Mouse (Mus musculus) forebrain, embryonic 10.5 days (tissue): ENCODE results near the gene Ift88. TPM values are rescaled to one million over a fixed set of nuclear protein-coding genes. Genes with fewer than 3 reads are reported as not detected.
A peak's percentile ranks its signal among the peaks of the same experiment; 100 is the strongest.

ENCODE experiments used
- DNase-seq: peaks from one replicate; pipeline ENCODE4 v3.0.0-alpha.2; 2017; ENCODE audit warnings: low spot score; ENCODE audit errors: extremely low spot score
- H3K27ac ChIP-seq: fragments of 300-500 bp; sonication (generic); 2 replicates; pipeline ENCODE4 v1.5.1; 2016; ENCODE audit warnings: mild to moderate bottlenecking
- H3K27me3 ChIP-seq: fragments of 300-500 bp; sonication (generic); 2 replicates; pipeline ENCODE4 v1.6.1; 2016; ENCODE audit warnings: mild to moderate bottlenecking; ENCODE audit not compliant: poor library complexity, severe bottlenecking
- H3K36me3 ChIP-seq: fragments of 300-500 bp; sonication (generic); replicated peaks from 2 replicates; pipeline ENCODE4 v1.6.1; 2016; ENCODE audit warnings: mild to moderate bottlenecking, moderate library complexity
- H3K4me1 ChIP-seq: fragments of 300-500 bp; sonication (generic); 2 replicates; pipeline ENCODE4 v1.6.1; 2016
- H3K4me3 ChIP-seq: fragments of 300-500 bp; sonication (generic); 2 replicates; pipeline ENCODE4 v1.5.1; 2016; ENCODE audit warnings: mild to moderate bottlenecking, moderate library complexity
- H3K9me3 ChIP-seq: fragments of 300-500 bp; sonication (generic); 2 replicates; pipeline ENCODE4 v1.6.1; 2016; ENCODE audit warnings: mild to moderate bottlenecking, moderate library complexity
- WGBS: fragments of 180-500 bp; shearing (Covaris S2); methylation state at CpG from one replicate; pipeline ENCODE4 v1.1.7; 2016; 5-methylcytosine and 5-hydroxymethylcytosine counted together
- polyA plus RNA-seq: library from polyadenylated mRNA; unstranded; fragments of >200 nt; fragmentation: Nextera tagmentation; extraction: Ambion mirVana; gene quantifications from 2 replicates; pipeline ENCODE4 v1.2.1, GENCODE M21; 2016

Gene Ift88
- polyA plus RNA-seq, 1 experiment from 2014 or later, result 11.5 TPM

GRCm38 (mm10) chr14:57475057-57475456 lies 51.2 kb downstream of the Ift88 start:
- H3K27ac ChIP-seq, result no peak overlapping the region
- H3K9me3 ChIP-seq, result no peaks in the 10 kb centered on the region
- H3K36me3 ChIP-seq, result peaks cover 8% of the 10 kb centered on the region
- no peak for DNase-seq
- no peaks in the 10 kb centered on the region for H3K27me3 ChIP-seq
- peaks cover 4% of the 10 kb centered on the region; the same call in 1 of the 2 replicates for H3K4me1 ChIP-seq
- no peak overlapping the region for H3K4me3 ChIP-seq
- WGBS, result 92% methylated on average over 2 of the region's 2 CpGs

DNA sequence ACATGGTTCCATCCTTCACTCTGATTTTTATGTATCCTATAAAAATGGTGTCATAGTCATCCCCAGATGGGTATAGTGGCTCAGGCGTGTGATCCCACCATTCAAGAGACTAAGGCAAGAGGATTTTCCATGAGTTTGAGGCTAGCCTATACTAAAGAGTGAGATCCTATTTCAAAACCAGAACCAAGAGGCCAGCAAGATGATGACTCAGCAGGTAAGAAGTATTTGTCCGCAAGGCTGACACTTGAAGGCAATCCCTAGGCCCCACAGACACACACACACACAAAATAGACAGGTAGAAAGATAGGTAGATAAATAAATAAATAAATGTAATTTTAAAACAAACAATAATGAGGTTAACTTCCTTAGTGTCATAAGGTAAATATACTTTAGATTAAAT lies 58.4 kb downstream of the Ift88 start:
- WGBS, result 90% methylated on average over 2 of the region's 2 CpGs

DNA sequence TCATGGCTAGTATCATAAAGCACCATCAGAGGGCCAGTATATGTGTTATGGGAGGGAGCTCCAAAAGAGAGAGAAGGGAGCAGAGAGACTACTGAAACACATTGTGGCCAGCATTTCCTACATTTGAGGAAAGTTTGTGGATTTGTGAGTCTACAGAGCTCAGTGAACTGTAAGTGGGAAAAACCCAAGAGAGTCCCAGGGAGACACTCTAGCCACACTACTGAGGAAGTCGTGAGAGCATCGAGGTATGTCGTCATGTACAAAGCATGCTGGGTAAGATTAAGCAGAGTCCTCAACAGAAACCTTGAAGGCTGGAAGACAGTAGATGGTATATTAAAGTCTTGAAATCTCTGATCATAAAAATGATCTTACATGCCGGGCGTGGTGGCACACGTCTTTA lies 60.3 kb downstream of the Ift88 start:
- Histone ChIP-seq H3K27ac (no peak overlapping the region), H3K27me3 (no peaks in the 10 kb centered on the region), H3K9me3 (no peaks in the 10 kb centered on the region), H3K4me3 (no peak overlapping the region), H3K4me1 (no peaks in the 10 kb centered on the region), H3K36me3 (no peaks in the 10 kb centered on the region)
- 94% methylated on average over 6 of the region's 6 CpGs for WGBS
- DNase-seq, result no peak

More for the DNA sequence above, 58.4 kb downstream of the Ift88 start:
- DNase-seq, result no peak
- Histone ChIP-seq H3K9me3 (no peaks in the 10 kb centered on the region), H3K4me3 (no peak overlapping the region), H3K27me3 (no peaks in the 10 kb centered on the region), H3K4me1 (no peaks in the 10 kb centered on the region), H3K36me3 (no peaks in the 10 kb centered on the region), H3K27ac (no peak overlapping the region)

DNA sequence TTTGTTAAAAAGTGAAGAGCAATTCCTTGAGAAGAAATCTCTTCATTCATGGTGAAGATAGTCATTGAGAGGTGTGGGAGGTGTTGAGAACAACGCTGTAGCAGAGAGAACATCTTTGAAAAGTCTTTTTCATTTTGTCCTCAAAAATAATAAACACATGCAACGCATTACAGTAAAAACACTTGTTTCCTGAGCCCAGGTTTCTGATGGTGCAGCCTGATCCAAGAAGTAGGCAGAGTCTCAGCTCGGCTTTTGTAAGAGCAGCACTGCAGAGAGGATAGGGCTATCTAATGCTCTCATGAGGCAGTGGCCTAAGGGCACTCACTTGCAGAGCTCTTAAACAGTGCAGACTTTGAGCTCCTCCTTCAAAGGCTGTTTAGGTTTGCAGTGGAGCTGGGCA lies 65.8 kb downstream of the Ift88 start:
- 77% methylated on average over 3 of the region's 3 CpGs for WGBS

DNA sequence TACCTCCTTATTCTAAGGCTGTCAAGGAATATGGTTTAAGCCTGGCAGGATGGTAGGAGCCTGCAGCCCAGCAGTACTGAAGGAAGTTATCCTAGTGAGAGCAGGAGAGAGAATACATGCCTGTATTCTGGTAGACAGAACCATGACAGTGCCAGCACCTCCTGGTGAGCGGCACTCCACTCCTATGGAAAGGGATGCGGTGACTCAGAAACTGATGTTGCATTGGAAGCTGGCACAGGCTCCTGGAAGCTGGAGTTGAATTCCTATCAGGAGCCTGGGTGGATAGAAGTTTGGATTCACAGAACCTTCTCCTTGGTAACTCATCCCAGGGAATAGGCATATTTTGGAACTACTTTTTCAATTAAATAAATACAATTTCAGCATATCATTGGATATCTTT lies 70.0 kb downstream of the Ift88 start:
- no peak for DNase-seq

More for the DNA sequence above, 65.8 kb downstream of the Ift88 start:
- Histone ChIP-seq H3K9me3 (no peaks in the 10 kb centered on the region), H3K4me1 (no peaks in the 10 kb centered on the region), H3K4me3 (no peak overlapping the region), H3K36me3 (0 out of 2 replicates have a peak, but pooled peaks cover 5% of the 10 kb centered on the region), H3K27me3 (no peaks in the 10 kb centered on the region), H3K27ac (no peak overlapping the region)
- no peak for DNase-seq

DNA sequence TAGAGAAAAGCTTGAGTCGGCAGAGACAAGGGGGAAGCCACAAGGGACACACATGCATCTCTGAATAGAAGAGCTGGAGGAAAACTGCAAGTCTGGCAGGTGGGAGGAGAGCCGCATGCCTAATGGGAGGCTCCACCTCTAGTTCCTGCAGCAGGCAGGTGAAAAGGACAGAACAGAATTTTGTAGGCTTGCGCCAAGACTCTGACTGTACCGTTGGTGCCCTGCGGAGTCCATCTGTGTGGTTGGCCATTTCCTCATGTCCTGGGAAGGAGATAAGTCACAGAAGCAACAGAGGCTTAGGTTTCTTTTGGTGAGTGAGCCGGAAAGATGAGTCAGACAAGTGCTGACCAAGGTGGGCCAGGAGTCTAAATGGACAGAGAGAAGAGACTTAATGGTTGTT lies 79.9 kb downstream of the Ift88 start:
- WGBS, result 95% methylated on average over 6 of the region's 6 CpGs
- no peak overlapping the region for H3K27ac ChIP-seq
- peaks cover 10% of the 10 kb centered on the region; the same call in 1 of the 2 replicates for H3K36me3 ChIP-seq
- DNase-seq, result no peak
- no peak overlapping the region for H3K4me3 ChIP-seq
- H3K27me3 ChIP-seq, result no peaks in the 10 kb centered on the region
- peaks cover 3% of the 10 kb centered on the region; the same call in 1 of the 2 replicates for H3K4me1 ChIP-seq
- no peaks in the 10 kb centered on the region for H3K9me3 ChIP-seq

More for the DNA sequence above, 70.0 kb downstream of the Ift88 start:
- WGBS, result 90% methylated on average over 2 of the region's 2 CpGs
- Histone ChIP-seq H3K9me3 (no peaks in the 10 kb centered on the region), H3K27me3 (no peaks in the 10 kb centered on the region), H3K27ac (no peak overlapping the region), H3K4me1 (no peaks in the 10 kb centered on the region), H3K36me3 (0 out of 2 replicates have a peak, but pooled peaks cover 5% of the 10 kb centered on the region), H3K4me3 (no peak overlapping the region)

GRCm38 (mm10) chr14:57509554-57509953 lies 85.7 kb downstream of the Ift88 start:
- H3K9me3 ChIP-seq, result no peaks in the 10 kb centered on the region
- H3K27me3 ChIP-seq, result no peaks in the 10 kb centered on the region
- no peaks in the 10 kb centered on the region for H3K4me1 ChIP-seq
- WGBS, result 84% methylated on average over 6 of the region's 6 CpGs
- H3K27ac ChIP-seq, result no peak overlapping the region
- no peak overlapping the region for H3K4me3 ChIP-seq
- no peak for DNase-seq
- no peaks in the 10 kb centered on the region for H3K36me3 ChIP-seq

DNA sequence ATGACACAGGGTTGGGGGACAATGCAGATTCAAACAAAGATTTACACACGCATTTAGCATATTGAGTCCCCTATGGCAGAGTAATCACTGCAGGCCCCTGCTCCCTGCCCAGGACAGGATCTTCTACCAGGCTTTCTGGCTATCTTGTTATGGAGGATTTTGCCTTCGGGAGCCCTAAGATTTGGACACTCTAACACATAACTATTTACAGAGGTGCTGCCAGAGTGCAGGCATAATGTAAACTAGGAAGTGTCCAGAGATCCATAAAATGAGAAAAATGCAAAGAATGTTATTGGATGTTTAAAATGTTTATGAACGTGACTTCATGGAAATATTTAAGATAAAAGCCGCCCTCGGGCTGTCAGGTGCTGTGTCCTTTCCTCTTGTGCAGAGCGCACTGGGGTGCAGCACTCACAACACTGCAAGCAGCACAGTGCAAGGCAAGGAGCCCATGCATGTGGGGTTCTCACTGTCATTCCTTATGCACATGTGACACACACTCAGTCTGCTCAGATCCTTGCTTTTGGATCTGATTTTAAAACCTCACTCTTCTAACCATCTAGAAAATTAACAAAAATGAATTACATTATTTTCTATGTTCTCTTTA lies 91.4 kb downstream of the Ift88 start:
- Histone ChIP-seq H3K27ac (no peak overlapping the region), H3K36me3 (no peaks in the 10 kb centered on the region; the same call in 1 of the 2 replicates), H3K4me1 (no peaks in the 10 kb centered on the region), H3K27me3 (no peaks in the 10 kb centered on the region), H3K9me3 (no peaks in the 10 kb centered on the region), H3K4me3 (no peak overlapping the region)
- DNase-seq, result no peak
- WGBS, result 89% methylated on average over 6 of the region's 6 CpGs

- 93% methylated on average over 7 of the region's 7 CpGs for WGBS
- H3K4me1 ChIP-seq, result no peaks in the 10 kb centered on the region
- H3K36me3 ChIP-seq, result no peaks in the 10 kb centered on the region; the same call in 1 of the 2 replicates
- no peak for DNase-seq
- no peak overlapping the region for H3K27ac ChIP-seq
- H3K4me3 ChIP-seq, result no peak overlapping the region
- 0 out of 2 replicates have a peak, but pooled peaks cover under 1% of the 10 kb centered on the region for H3K27me3 ChIP-seq
- no peaks in the 10 kb centered on the region for H3K9me3 ChIP-seq
Measured at GRCm38 (mm10) chr14:57517001-57517400, 93.1 kb downstream of the Ift88 start.

- no peak for DNase-seq
- H3K36me3 ChIP-seq, result no peaks in the 10 kb centered on the region
- H3K9me3 ChIP-seq, result no peaks in the 10 kb centered on the region
- 91% methylated on average over 9 of the region's 9 CpGs for WGBS
- no peak overlapping the region for H3K4me3 ChIP-seq
- H3K27me3 ChIP-seq, result peaks cover 65% of the 10 kb centered on the region
- peaks cover 20% of the 10 kb centered on the region for H3K4me1 ChIP-seq
- no peak overlapping the region for H3K27ac ChIP-seq
Measured at GRCm38 (mm10) chr14:57523762-57524161, 99.9 kb downstream of the Ift88 start.

DNA sequence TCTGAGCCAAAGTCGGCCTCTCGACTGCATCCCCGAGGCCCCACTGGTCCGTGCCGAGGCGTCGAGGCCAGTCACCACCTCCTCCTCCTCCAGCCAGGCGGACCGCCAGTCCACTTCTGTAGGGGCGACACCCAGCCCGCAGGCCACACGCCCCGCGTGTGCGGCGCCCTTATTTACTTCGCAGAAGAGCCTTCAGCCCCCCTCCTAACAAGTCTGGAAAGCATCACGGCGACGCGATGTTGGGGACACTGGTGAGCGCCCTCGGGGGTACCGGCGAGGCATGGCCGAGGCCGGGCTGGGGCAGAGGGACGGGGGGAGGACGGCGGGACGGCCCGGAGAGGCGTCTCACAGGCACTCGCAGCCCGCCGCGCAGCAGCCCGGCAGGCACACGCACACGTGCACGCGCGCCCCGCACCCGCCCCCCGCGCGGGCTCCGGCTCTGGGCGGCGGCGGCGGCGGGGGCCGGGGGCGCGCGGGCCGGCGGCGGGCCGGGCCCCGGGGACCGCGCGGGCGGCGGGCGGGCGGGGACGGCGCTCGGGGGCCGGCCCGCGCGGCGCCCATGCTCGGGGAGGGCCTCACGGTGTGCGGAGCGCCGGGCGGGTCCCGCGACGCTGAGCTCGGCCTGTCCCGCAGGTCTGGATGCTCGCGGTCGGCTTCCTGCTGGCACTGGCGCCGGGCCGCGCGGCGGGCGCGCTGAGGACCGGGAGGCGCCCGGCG lies 101.0 kb downstream of the Ift88 start, which contains the start of gene Il17d:
TSS of gene Il17d (plus strand) at position 107 of the 717 bp plus-strand sequence.
- Histone ChIP-seq H3K27ac (peak within 1 kb of the TSS; percentile 76), H3K4me3 (peak within 1 kb of the TSS; percentile 82), H3K36me3 (no peaks in the 10 kb centered on the region), H3K9me3 (no peaks in the 10 kb centered on the region), H3K4me1 (peaks cover 28% of the 10 kb centered on the region), H3K27me3 (peaks cover 75% of the 10 kb centered on the region)
- 3% methylated on average over 97 of the region's 104 CpGs for WGBS
- peak; percentile 60 for DNase-seq

GRCm38 (mm10) chr14:57525388-57526049 lies 101.7 kb downstream of the Ift88 start:
- Histone ChIP-seq H3K9me3 (no peaks in the 10 kb centered on the region), H3K36me3 (no peaks in the 10 kb centered on the region), H3K27me3 (peaks cover 77% of the 10 kb centered on the region), H3K27ac (peak overlapping the region; percentile 76), H3K4me3 (peak overlapping the region; percentile 82), H3K4me1 (peaks cover 30% of the 10 kb centered on the region)
- 2% methylated on average over 58 of the region's 60 CpGs for WGBS
- DNase-seq, result peak; percentile 73
